Mouse (Mus musculus) brain, embryonic 14.5 days (tissue): Measurements from ENCODE around the gene Gm4131.

Source experiments
- CTCF ChIP-seq: fragments of 200-500 bp; IDR thresholded peaks from 2 replicates; pipeline ENCODE4 v1.5.1; 2012; ENCODE audit warnings: inconsistent platforms, mild to moderate bottlenecking, moderate library complexity, borderline replicate concordance; ENCODE audit not compliant: insufficient read depth, insufficient read length; ENCODE audit errors: extremely low read depth
- POLR2A ChIP-seq: fragments of 200-500 bp; IDR thresholded peaks from 2 replicates; pipeline ENCODE4 v1.6.1; 2012; ENCODE audit warnings: mild to moderate bottlenecking, inconsistent platforms, borderline replicate concordance; ENCODE audit not compliant: poor library complexity, insufficient read depth, insufficient read length, severe bottlenecking; ENCODE audit errors: extremely low read depth

GRCm38 (mm10) chr14:62422265-62422664 lies 144.5 kb downstream of the Gm4131 start:
- TF ChIP-seq CTCF (no peak), POLR2A (no peak)
